Mouse (Mus musculus) fat pad, adult 2 months (tissue): ENCODE data around the gene Rbks.
"Not testable (repeated sequence)": the region's sequence is repeated elsewhere in the genome, so short reads cannot be mapped to it uniquely, and the experiment has no call there.

Experiments
- DNase-seq: peaks from one replicate; pipeline ENCODE4 v3.0.0-alpha.2; 2011; ENCODE audit warnings: low read depth, low spot score; ENCODE audit errors: extremely low read depth

Rbks gene

DNA sequence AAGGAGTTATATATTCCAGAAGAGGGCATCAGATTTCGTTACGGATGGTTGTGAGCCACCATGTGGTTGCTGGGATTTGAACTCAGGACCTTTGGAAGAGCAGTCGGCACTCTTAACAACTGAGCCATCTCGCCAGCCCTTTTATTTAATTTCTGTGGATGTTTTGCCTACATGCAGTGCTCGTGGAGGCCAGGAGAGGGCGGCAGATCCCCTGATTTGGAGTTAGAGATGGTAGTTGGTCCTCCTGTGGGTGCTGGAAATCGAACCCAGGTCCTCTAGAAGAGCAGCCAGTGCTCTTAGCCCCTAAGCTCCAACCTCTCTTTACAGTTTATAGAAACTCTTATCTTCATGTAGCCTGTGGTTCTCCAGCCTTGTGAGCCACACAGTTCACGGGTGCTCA, 108.8 kb downstream of the Rbks start:
- DNase-seq: not testable (repeated sequence)

DNA sequence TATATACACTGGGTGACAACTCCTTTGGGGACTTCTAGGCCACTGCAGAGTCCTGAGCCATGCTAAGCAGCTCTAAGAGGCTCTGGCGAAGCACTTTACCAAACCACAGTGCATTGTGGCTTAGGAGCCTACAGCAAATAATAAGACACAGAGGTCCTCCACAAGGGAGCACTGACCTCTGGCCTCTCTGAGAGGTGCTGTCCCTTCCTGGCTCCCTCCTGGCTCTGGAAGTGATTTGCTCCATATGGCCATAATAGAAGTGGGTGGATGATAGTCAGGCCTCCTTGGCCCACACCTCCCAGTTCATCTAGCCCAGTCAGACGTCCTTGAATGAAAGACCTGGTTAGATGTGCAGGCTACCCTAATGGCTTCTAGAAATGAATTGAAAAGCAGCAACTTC, 109.4 kb downstream of the Rbks start:
- DNase-seq: no peak

DNA sequence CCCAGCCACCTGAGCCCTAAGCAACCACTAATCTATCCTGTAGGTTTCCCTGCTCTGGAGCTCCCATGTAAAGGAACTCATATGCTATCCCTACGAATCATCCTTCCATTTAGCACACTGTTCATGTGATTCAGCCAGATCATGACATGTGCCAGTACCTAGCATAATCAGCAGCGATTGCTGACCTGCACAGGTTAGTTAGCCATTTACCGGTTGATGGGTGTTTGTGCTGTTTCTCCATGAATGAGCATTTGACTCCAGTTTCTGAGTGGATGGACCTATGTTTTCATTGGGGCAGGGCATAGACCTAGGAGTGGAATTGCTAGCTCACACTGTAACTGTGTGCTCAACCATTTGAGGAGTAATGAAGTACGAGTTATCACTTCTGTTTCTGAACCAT, 111.9 kb downstream of the Rbks start:
- no peak for DNase-seq

DNA sequence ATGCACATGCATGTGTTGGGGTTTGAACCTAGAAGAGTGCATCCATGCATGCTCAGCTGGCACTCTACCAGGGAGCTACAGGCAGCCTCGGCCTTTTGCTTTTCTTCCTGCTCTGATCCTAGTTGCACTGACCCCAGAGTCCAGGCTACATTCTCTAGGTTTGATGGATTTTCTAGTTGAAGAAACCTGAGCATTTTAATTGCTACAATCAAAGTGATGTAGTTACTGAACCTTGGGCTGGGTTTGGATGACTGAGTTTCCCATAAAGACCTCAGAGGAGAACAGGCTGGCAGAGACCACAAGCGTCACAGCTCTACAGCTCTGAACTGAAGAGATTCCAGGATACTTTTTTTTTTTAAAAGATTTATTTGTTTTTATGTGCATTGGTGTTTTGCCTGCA, 114.2 kb downstream of the Rbks start:
- DNase-seq: no peak

DNA sequence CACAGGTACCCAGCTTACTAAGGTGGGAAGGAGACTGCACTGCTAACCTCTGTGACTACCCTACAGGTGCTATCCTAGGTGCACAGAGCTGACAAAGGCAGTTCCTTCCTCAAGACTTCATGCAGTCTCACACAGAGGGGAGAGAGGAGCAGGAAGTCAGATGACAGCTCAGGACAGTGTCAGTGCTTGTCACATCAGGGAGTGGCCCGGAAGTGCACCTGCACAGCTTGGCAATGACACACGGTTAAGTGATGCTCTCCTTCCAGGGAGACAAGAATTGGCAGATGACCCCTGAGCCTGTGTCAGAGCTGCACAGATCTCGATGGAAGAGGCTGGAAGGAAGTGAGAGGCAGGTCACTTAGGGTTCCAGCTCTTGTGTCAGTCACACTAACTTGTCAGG, 115.5 kb downstream of the Rbks start:
- no peak for DNase-seq

DNA sequence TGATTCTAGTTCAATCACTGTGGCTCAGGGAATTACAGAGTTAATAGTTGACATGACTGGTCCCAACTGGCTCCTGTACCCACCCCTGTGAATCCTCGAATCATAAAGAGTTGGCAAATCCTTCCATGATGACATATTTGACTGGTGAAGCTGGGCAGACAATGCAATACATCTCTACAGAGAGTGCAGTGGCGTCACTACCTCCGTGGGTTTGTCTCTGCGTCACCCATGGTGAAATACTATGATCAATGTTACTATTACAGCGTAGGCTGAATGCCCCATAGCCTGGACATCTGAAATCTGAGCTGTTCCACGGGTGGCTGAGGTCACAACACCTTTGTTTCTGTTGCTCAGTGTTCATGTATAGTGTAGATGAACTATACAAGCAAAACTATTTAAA, 116.2 kb downstream of the Rbks start:
- DNase-seq: no peak

DNA sequence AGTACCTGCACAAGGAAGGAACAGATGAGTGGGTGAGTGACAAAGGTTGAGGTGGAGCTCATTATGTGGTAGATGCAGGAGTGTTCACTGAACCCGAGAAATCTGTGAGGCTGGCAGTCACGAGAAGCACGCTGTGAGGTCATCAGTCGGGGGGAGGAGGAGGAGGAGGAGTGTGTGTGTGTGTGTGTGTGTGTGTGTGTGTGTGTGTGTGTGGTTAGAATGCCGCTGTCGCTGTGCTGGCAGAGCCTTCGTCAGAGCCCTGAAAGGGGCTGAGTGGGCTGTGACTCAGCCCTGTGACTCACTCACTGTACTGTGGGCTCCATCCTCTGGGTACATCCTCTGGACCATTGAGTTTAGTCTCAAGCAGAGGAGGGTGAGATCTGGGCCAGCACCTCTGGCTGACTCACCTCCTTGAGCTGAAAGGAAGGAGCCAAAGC, 120.9 kb downstream of the Rbks start:
- no peak for DNase-seq
